Mouse (Mus musculus): ENCODE data around the gene Arsa. TPM values are rescaled to one million over a fixed set of nuclear protein-coding genes. Genes with fewer than 3 reads are reported as not detected.

Gene Arsa
- polyA plus RNA-seq, 1 experiment from 2014 or later = 30.1 TPM

- Histone ChIP-seq H3K9ac (no peak overlapping the region), H3K4me3 (replicated peaks) (no peak overlapping the region), H3K9me3 (replicated peaks) (no peaks in the 10 kb centered on the region), H3K4me1 (no peaks in the 10 kb centered on the region), H3K4me2 (replicated peaks) (no peak overlapping the region), H3K27me3 (no peaks in the 10 kb centered on the region), H3K36me3 (peaks cover 24% of the 10 kb centered on the region; the same call in 1 of the 2 replicates), H3K27ac (replicated peaks) (no peak overlapping the region)
- 90% methylated on average over 8 of the region's 8 CpGs for WGBS
- ATAC-seq (ENCODE audit: insufficient number of reproducible peaks, low FRiP score, low TSS enrichment, low read depth) = no peak
These were observed 30.5 kb upstream of the Arsa start for GRCm38 (mm10) chr15:89507751-89508150.

- H3K27ac ChIP-seq (replicated peaks) = no peak overlapping the region
- no peak for ATAC-seq (ENCODE audit: insufficient number of reproducible peaks, low FRiP score, low TSS enrichment, low read depth)
- H3K4me1 ChIP-seq = peaks cover 8% of the 10 kb centered on the region
- 92% methylated on average over 9 of the region's 9 CpGs for WGBS
- peaks cover 24% of the 10 kb centered on the region; the same call in 1 of the 2 replicates for H3K36me3 ChIP-seq
- no peak overlapping the region for H3K4me3 ChIP-seq (replicated peaks)
- no peak overlapping the region for H3K9ac ChIP-seq
- no peaks in the 10 kb centered on the region; the same call in 1 of the 2 replicates for H3K27me3 ChIP-seq
- H3K4me2 ChIP-seq (replicated peaks) = no peak overlapping the region
- H3K9me3 ChIP-seq (replicated peaks) = no peaks in the 10 kb centered on the region
These were observed 27.6 kb upstream of the Arsa start for GRCm38 (mm10) chr15:89504838-89505237.

- no peak overlapping the region for H3K9ac ChIP-seq
- no peak overlapping the region for H3K27ac ChIP-seq (replicated peaks)
- H3K27me3 ChIP-seq = peaks cover 17% of the 10 kb centered on the region; the same call in 1 of the 2 replicates
- no peak for ATAC-seq (ENCODE audit: insufficient number of reproducible peaks, low FRiP score, low TSS enrichment, low read depth)
- H3K4me3 ChIP-seq (replicated peaks) = no peak overlapping the region
- H3K36me3 ChIP-seq = peaks cover 12% of the 10 kb centered on the region; the same call in 1 of the 2 replicates
- H3K4me2 ChIP-seq (replicated peaks) = no peak overlapping the region
- no peaks in the 10 kb centered on the region for H3K9me3 ChIP-seq (replicated peaks)
- peaks cover 17% of the 10 kb centered on the region for H3K4me1 ChIP-seq
- WGBS = 82% methylated on average over 3 of the region's 3 CpGs
These were observed 24.1 kb upstream of the Arsa start for GRCm38 (mm10) chr15:89501321-89501720.

- WGBS = 1% methylated on average over 35 of the region's 35 CpGs
- ATAC-seq (ENCODE audit: insufficient number of reproducible peaks, low FRiP score, low TSS enrichment, low read depth) = peak; percentile 24; the same call in 1 of the 2 replicates
- H3K9ac ChIP-seq = peak overlapping the region; percentile 50
- peaks cover 17% of the 10 kb centered on the region for H3K4me1 ChIP-seq
- peaks cover 17% of the 10 kb centered on the region; the same call in 1 of the 2 replicates for H3K27me3 ChIP-seq
- H3K36me3 ChIP-seq = peaks cover 12% of the 10 kb centered on the region; the same call in 1 of the 2 replicates
- no peak overlapping the region for H3K27ac ChIP-seq (replicated peaks)
- peak overlapping the region; percentile 75 for H3K4me3 ChIP-seq (replicated peaks)
- H3K4me2 ChIP-seq (replicated peaks) = peak overlapping the region; percentile 95
- no peaks in the 10 kb centered on the region for H3K9me3 ChIP-seq (replicated peaks)
These were observed 23.1 kb upstream of the Arsa start for GRCm38 (mm10) chr15:89500221-89500791.

GRCm38 (mm10) chr15:89499784-89500220, 22.6 kb upstream of the Arsa start:
- under 1% methylated on average over 41 of the region's 60 CpGs for WGBS
- peak overlapping the region; percentile 50 for H3K9ac ChIP-seq
- peaks cover 17% of the 10 kb centered on the region for H3K4me1 ChIP-seq
- H3K4me3 ChIP-seq (replicated peaks) = peak overlapping the region; percentile 75
- no peaks in the 10 kb centered on the region for H3K9me3 ChIP-seq (replicated peaks)
- ATAC-seq (ENCODE audit: insufficient number of reproducible peaks, low FRiP score, low TSS enrichment, low read depth) = peak; percentile 73
- peaks cover 17% of the 10 kb centered on the region; the same call in 1 of the 2 replicates for H3K27me3 ChIP-seq
- peak overlapping the region; percentile 95 for H3K4me2 ChIP-seq (replicated peaks)
- peak overlapping the region; percentile 74 for H3K27ac ChIP-seq (replicated peaks)
- peaks cover 12% of the 10 kb centered on the region; the same call in 1 of the 2 replicates for H3K36me3 ChIP-seq

- WGBS = under 1% methylated on average over 53 of the region's 72 CpGs
- peak; percentile 58 for ATAC-seq (ENCODE audit: insufficient number of reproducible peaks, low FRiP score, low TSS enrichment, low read depth)
- Histone ChIP-seq H3K4me3 (replicated peaks) (peak within 1 kb of the TSS; percentile 75), H3K4me2 (replicated peaks) (peak within 1 kb of the TSS; percentile 95), H3K36me3 (peaks cover 9% of the 10 kb centered on the region; the same call in 1 of the 2 replicates), H3K4me1 (peaks cover 17% of the 10 kb centered on the region), H3K9ac (peak within 1 kb of the TSS; percentile 50), H3K9me3 (replicated peaks) (no peaks in the 10 kb centered on the region), H3K27ac (replicated peaks) (peak within 1 kb of the TSS; percentile 74), H3K27me3 (peaks cover 17% of the 10 kb centered on the region; the same call in 1 of the 2 replicates)
These were observed 21.9 kb upstream of the Arsa start, which contains the start of gene Shank3 for GRCm38 (mm10) chr15:89498961-89499688. Shank3 (plus strand) TSS chr15:89499623.

GRCm38 (mm10) chr15:89498049-89498960, 21.1 kb upstream of the Arsa start:
- ATAC-seq (ENCODE audit: insufficient number of reproducible peaks, low FRiP score, low TSS enrichment, low read depth) = no peak
- Histone ChIP-seq H3K4me1 (peaks cover 17% of the 10 kb centered on the region), H3K9ac (peak overlapping the region; percentile 50), H3K4me2 (replicated peaks) (peak overlapping the region; percentile 95), H3K27me3 (peaks cover 17% of the 10 kb centered on the region; the same call in 1 of the 2 replicates), H3K4me3 (replicated peaks) (peak overlapping the region; percentile 75), H3K9me3 (replicated peaks) (no peaks in the 10 kb centered on the region), H3K36me3 (0 out of 2 replicates have a peak, but pooled peaks cover under 1% of the 10 kb centered on the region), H3K27ac (replicated peaks) (no peak overlapping the region; the same call in 1 of the 2 replicates)
- 4% methylated on average over 41 of the region's 41 CpGs for WGBS

GRCm38 (mm10) chr15:89497391-89498048, 20.3 kb upstream of the Arsa start:
- Histone ChIP-seq H3K4me1 (peaks cover 17% of the 10 kb centered on the region), H3K9me3 (replicated peaks) (no peaks in the 10 kb centered on the region), H3K36me3 (no peaks in the 10 kb centered on the region), H3K4me2 (replicated peaks) (no peak overlapping the region), H3K27ac (replicated peaks) (no peak overlapping the region), H3K9ac (no peak overlapping the region), H3K4me3 (replicated peaks) (peak overlapping the region; percentile 75), H3K27me3 (peaks cover 17% of the 10 kb centered on the region; the same call in 1 of the 2 replicates)
- WGBS = 11% methylated on average over 4 of the region's 4 CpGs
- no peak for ATAC-seq (ENCODE audit: insufficient number of reproducible peaks, low FRiP score, low TSS enrichment, low read depth)

- no peak overlapping the region for H3K9ac ChIP-seq
- no peak overlapping the region for H3K4me3 ChIP-seq (replicated peaks)
- peaks cover 17% of the 10 kb centered on the region; the same call in 1 of the 2 replicates for H3K27me3 ChIP-seq
- no peaks in the 10 kb centered on the region for H3K36me3 ChIP-seq
- H3K9me3 ChIP-seq (replicated peaks) = no peaks in the 10 kb centered on the region
- ATAC-seq (ENCODE audit: insufficient number of reproducible peaks, low FRiP score, low TSS enrichment, low read depth) = no peak
- no peak overlapping the region for H3K4me2 ChIP-seq (replicated peaks)
- 31% methylated on average over 2 of the region's 2 CpGs for WGBS
- H3K4me1 ChIP-seq = peaks cover 17% of the 10 kb centered on the region
- H3K27ac ChIP-seq (replicated peaks) = no peak overlapping the region
These were observed 19.6 kb upstream of the Arsa start for GRCm38 (mm10) chr15:89496841-89497240.

- Histone ChIP-seq H3K27ac (replicated peaks) (no peak overlapping the region), H3K4me2 (replicated peaks) (no peak overlapping the region), H3K36me3 (no peaks in the 10 kb centered on the region), H3K27me3 (peaks cover 17% of the 10 kb centered on the region; the same call in 1 of the 2 replicates), H3K4me1 (peaks cover 17% of the 10 kb centered on the region), H3K4me3 (replicated peaks) (no peak overlapping the region), H3K9me3 (replicated peaks) (no peaks in the 10 kb centered on the region), H3K9ac (no peak overlapping the region)
- no peak for ATAC-seq (ENCODE audit: insufficient number of reproducible peaks, low FRiP score, low TSS enrichment, low read depth)
- WGBS = 40% methylated on average over 4 of the region's 4 CpGs
These were observed 18.9 kb upstream of the Arsa start for GRCm38 (mm10) chr15:89496131-89496530.
